Mouse (Mus musculus): ENCODE data around the gene Adamts9. TPM values are rescaled to one million over a fixed set of nuclear protein-coding genes. Genes with fewer than 3 reads are reported as not detected.

Gene Adamts9
- polyA plus RNA-seq, 1 experiment from 2014 or later: 1.0 TPM

GRCm38 (mm10) chr6:92829148-92829547 is 114.1 kb downstream of the Adamts9 start:
- H3K9ac ChIP-seq (ENCODE audit: low read depth, low read length): no peak overlapping the region
- no peak overlapping the region for H3K4me3 ChIP-seq (ENCODE audit: low read depth, low read length)
- 56% methylated on average over 2 of the region's 2 CpGs for WGBS (ENCODE audit: insufficient replicate concordance)
- H3K4me2 ChIP-seq (ENCODE audit: low read depth, low read length): no peak overlapping the region
- no peaks in the 10 kb centered on the region for H3K27me3 ChIP-seq (ENCODE audit: control insufficient read depth, insufficient read depth, low read depth, low read length)
- no peak for ATAC-seq (ENCODE audit: low read depth)
- H3K9me3 ChIP-seq (replicated peaks; ENCODE audit: control insufficient read depth, low read length): no peaks in the 10 kb centered on the region
- H3K36me3 ChIP-seq (ENCODE audit: control insufficient read depth, insufficient read depth): no peaks in the 10 kb centered on the region
- no peak overlapping the region for H3K27ac ChIP-seq (ENCODE audit: low read length)
- H3K4me1 ChIP-seq (ENCODE audit: control insufficient read depth, low read depth, low read length): no peaks in the 10 kb centered on the region

GRCm38 (mm10) chr6:92827360-92827759 is 115.9 kb downstream of the Adamts9 start:
- Histone ChIP-seq H3K27ac (ENCODE audit: low read length) (no peak overlapping the region), H3K4me3 (ENCODE audit: low read depth, low read length) (no peak overlapping the region), H3K27me3 (ENCODE audit: control insufficient read depth, insufficient read depth, low read depth, low read length) (no peaks in the 10 kb centered on the region), H3K36me3 (ENCODE audit: control insufficient read depth, insufficient read depth) (no peaks in the 10 kb centered on the region), H3K4me2 (ENCODE audit: low read depth, low read length) (no peak overlapping the region), H3K4me1 (ENCODE audit: control insufficient read depth, low read depth, low read length) (no peaks in the 10 kb centered on the region), H3K9ac (ENCODE audit: low read depth, low read length) (no peak overlapping the region), H3K9me3 (replicated peaks; ENCODE audit: control insufficient read depth, low read length) (no peaks in the 10 kb centered on the region)
- ATAC-seq (ENCODE audit: low read depth): no peak
- 40% methylated on average over 5 of the region's 5 CpGs for WGBS (ENCODE audit: insufficient replicate concordance)

GRCm38 (mm10) chr6:92826561-92826960 is 116.7 kb downstream of the Adamts9 start:
- Histone ChIP-seq H3K4me1 (ENCODE audit: control insufficient read depth, low read depth, low read length) (no peaks in the 10 kb centered on the region), H3K27me3 (ENCODE audit: control insufficient read depth, insufficient read depth, low read depth, low read length) (no peaks in the 10 kb centered on the region), H3K9me3 (replicated peaks; ENCODE audit: control insufficient read depth, low read length) (no peaks in the 10 kb centered on the region), H3K36me3 (ENCODE audit: control insufficient read depth, insufficient read depth) (no peaks in the 10 kb centered on the region), H3K9ac (ENCODE audit: low read depth, low read length) (no peak overlapping the region), H3K4me3 (ENCODE audit: low read depth, low read length) (no peak overlapping the region), H3K4me2 (ENCODE audit: low read depth, low read length) (no peak overlapping the region), H3K27ac (ENCODE audit: low read length) (no peak overlapping the region)
- 34% methylated on average over 5 of the region's 5 CpGs for WGBS (ENCODE audit: insufficient replicate concordance)
- ATAC-seq (ENCODE audit: low read depth): no peak

- no peaks in the 10 kb centered on the region for H3K27me3 ChIP-seq (ENCODE audit: control insufficient read depth, insufficient read depth, low read depth, low read length)
- no peaks in the 10 kb centered on the region for H3K36me3 ChIP-seq (ENCODE audit: control insufficient read depth, insufficient read depth)
- H3K4me3 ChIP-seq (ENCODE audit: low read depth, low read length): no peak overlapping the region
- H3K27ac ChIP-seq (ENCODE audit: low read length): no peak overlapping the region
- H3K9ac ChIP-seq (ENCODE audit: low read depth, low read length): no peak overlapping the region
- no peak for ATAC-seq (ENCODE audit: low read depth)
- no peaks in the 10 kb centered on the region for H3K9me3 ChIP-seq (replicated peaks; ENCODE audit: control insufficient read depth, low read length)
- WGBS (ENCODE audit: insufficient replicate concordance): 70% methylated on average over 7 of the region's 7 CpGs
- no peaks in the 10 kb centered on the region for H3K4me1 ChIP-seq (ENCODE audit: control insufficient read depth, low read depth, low read length)
- no peak overlapping the region for H3K4me2 ChIP-seq (ENCODE audit: low read depth, low read length)
These were observed 119.3 kb downstream of the Adamts9 start for GRCm38 (mm10) chr6:92823991-92824390.

GRCm38 (mm10) chr6:92822006-92822405 is 121.3 kb downstream of the Adamts9 start:
- H3K4me2 ChIP-seq (ENCODE audit: low read depth, low read length): no peak overlapping the region
- no peaks in the 10 kb centered on the region for H3K4me1 ChIP-seq (ENCODE audit: control insufficient read depth, low read depth, low read length)
- no peak overlapping the region for H3K4me3 ChIP-seq (ENCODE audit: low read depth, low read length)
- H3K9ac ChIP-seq (ENCODE audit: low read depth, low read length): no peak overlapping the region
- WGBS (ENCODE audit: insufficient replicate concordance): 56% methylated on average over 6 of the region's 6 CpGs
- no peaks in the 10 kb centered on the region for H3K27me3 ChIP-seq (ENCODE audit: control insufficient read depth, insufficient read depth, low read depth, low read length)
- H3K36me3 ChIP-seq (ENCODE audit: control insufficient read depth, insufficient read depth): no peaks in the 10 kb centered on the region
- H3K9me3 ChIP-seq (replicated peaks; ENCODE audit: control insufficient read depth, low read length): no peaks in the 10 kb centered on the region
- ATAC-seq (ENCODE audit: low read depth): no peak
- H3K27ac ChIP-seq (ENCODE audit: low read length): no peak overlapping the region

- Histone ChIP-seq H3K4me2 (ENCODE audit: low read depth, low read length) (no peak overlapping the region), H3K27ac (ENCODE audit: low read length) (no peak overlapping the region), H3K4me3 (ENCODE audit: low read depth, low read length) (no peak overlapping the region), H3K36me3 (ENCODE audit: control insufficient read depth, insufficient read depth) (no peaks in the 10 kb centered on the region), H3K27me3 (ENCODE audit: control insufficient read depth, insufficient read depth, low read depth, low read length) (no peaks in the 10 kb centered on the region), H3K9ac (ENCODE audit: low read depth, low read length) (no peak overlapping the region), H3K4me1 (ENCODE audit: control insufficient read depth, low read depth, low read length) (no peaks in the 10 kb centered on the region), H3K9me3 (replicated peaks; ENCODE audit: control insufficient read depth, low read length) (no peaks in the 10 kb centered on the region)
- ATAC-seq (ENCODE audit: low read depth): no peak
- WGBS (ENCODE audit: insufficient replicate concordance): 57% methylated on average over 5 of the region's 5 CpGs
These were observed 121.7 kb downstream of the Adamts9 start for GRCm38 (mm10) chr6:92821606-92822005.

- H3K9me3 ChIP-seq (replicated peaks; ENCODE audit: control insufficient read depth, low read length): no peaks in the 10 kb centered on the region
- 60% methylated on average over 8 of the region's 8 CpGs for WGBS (ENCODE audit: insufficient replicate concordance)
- no peak overlapping the region for H3K4me2 ChIP-seq (ENCODE audit: low read depth, low read length)
- no peaks in the 10 kb centered on the region for H3K27me3 ChIP-seq (ENCODE audit: control insufficient read depth, insufficient read depth, low read depth, low read length)
- H3K4me3 ChIP-seq (ENCODE audit: low read depth, low read length): no peak overlapping the region
- H3K9ac ChIP-seq (ENCODE audit: low read depth, low read length): no peak overlapping the region
- no peak overlapping the region for H3K27ac ChIP-seq (ENCODE audit: low read length)
- no peaks in the 10 kb centered on the region for H3K4me1 ChIP-seq (ENCODE audit: control insufficient read depth, low read depth, low read length)
- no peaks in the 10 kb centered on the region for H3K36me3 ChIP-seq (ENCODE audit: control insufficient read depth, insufficient read depth)
- ATAC-seq (ENCODE audit: low read depth): no peak
These were observed 125.6 kb downstream of the Adamts9 start for GRCm38 (mm10) chr6:92817661-92818060.

GRCm38 (mm10) chr6:92816311-92816751 is 127.0 kb downstream of the Adamts9 start, which contains the start of gene A730049H05Rik:
A730049H05Rik (plus strand) TSS chr6:92816478.
- no peak for ATAC-seq (ENCODE audit: low read depth)
- Histone ChIP-seq H3K27me3 (ENCODE audit: control insufficient read depth, insufficient read depth, low read depth, low read length) (no peaks in the 10 kb centered on the region), H3K4me3 (ENCODE audit: low read depth, low read length) (no peak within 1 kb of the TSS), H3K4me1 (ENCODE audit: control insufficient read depth, low read depth, low read length) (no peaks in the 10 kb centered on the region), H3K9me3 (replicated peaks; ENCODE audit: control insufficient read depth, low read length) (no peaks in the 10 kb centered on the region), H3K4me2 (ENCODE audit: low read depth, low read length) (no peak within 1 kb of the TSS), H3K36me3 (ENCODE audit: control insufficient read depth, insufficient read depth) (no peaks in the 10 kb centered on the region), H3K27ac (ENCODE audit: low read length) (no peak within 1 kb of the TSS), H3K9ac (ENCODE audit: low read depth, low read length) (no peak within 1 kb of the TSS)
- 31% methylated on average over 8 of the region's 8 CpGs for WGBS (ENCODE audit: insufficient replicate concordance)

- H3K4me2 ChIP-seq (ENCODE audit: low read depth, low read length): no peak overlapping the region
- ATAC-seq (ENCODE audit: low read depth): no peak
- 67% methylated on average over 2 of the region's 2 CpGs for WGBS (ENCODE audit: insufficient replicate concordance)
These were observed 130.5 kb downstream of the Adamts9 start for GRCm38 (mm10) chr6:92812702-92813370.

More at GRCm38 (mm10) chr6:92812702-92813370, 130.5 kb downstream of the Adamts9 start:
- H3K4me3 ChIP-seq (ENCODE audit: low read depth, low read length): no peak overlapping the region
- H3K9ac ChIP-seq (ENCODE audit: low read depth, low read length): no peak overlapping the region
- H3K36me3 ChIP-seq (ENCODE audit: control insufficient read depth, insufficient read depth): no peaks in the 10 kb centered on the region
- H3K4me1 ChIP-seq (ENCODE audit: control insufficient read depth, low read depth, low read length): no peaks in the 10 kb centered on the region
- no peaks in the 10 kb centered on the region for H3K9me3 ChIP-seq (replicated peaks; ENCODE audit: control insufficient read depth, low read length)
- H3K27ac ChIP-seq (ENCODE audit: low read length): no peak overlapping the region
- H3K27me3 ChIP-seq (ENCODE audit: control insufficient read depth, insufficient read depth, low read depth, low read length): no peaks in the 10 kb centered on the region
